Mouse (Mus musculus) ES-Bruce4 (cell line): ENCODE data around the gene Eng.

ENCODE experiments used
- CTCF ChIP-seq: IDR thresholded peaks from one replicate; pipeline ENCODE4 v1.8.1; 2011; ENCODE audit warnings: low read depth, low read length
- POLR2A ChIP-seq: IDR thresholded peaks from one replicate; pipeline ENCODE4 v1.8.1; 2011; ENCODE audit warnings: low read length; ENCODE audit not compliant: insufficient read depth

DNA sequence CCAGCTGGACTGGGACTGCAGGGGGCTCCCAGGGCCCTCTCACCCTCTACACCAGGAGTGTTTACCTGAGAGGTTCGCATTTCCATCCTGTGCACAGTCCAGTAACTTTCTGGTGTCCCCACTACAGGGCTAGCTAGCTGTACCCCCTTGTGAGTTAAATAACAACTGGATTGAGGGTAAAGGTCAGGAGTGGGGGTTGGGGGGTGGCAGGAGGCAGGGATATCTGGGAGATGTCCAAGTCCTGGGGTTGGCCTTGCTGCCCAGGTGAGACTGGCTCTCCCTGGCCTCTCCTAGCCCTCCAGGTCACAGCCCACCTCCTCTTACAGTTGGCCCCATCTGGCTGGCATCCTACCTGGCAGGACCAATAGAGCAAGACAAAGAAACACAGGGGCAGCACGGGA lies 57.6 kb downstream of the Eng start, which contains the start of gene Fpgs:
- TF ChIP-seq CTCF (no peak), POLR2A (no peak)
